Mouse (Mus musculus) forebrain, postnatal 0 days (tissue): ENCODE measurements at regions not wholly inside any gene's neighbourhood (a gene's known extent, or its start where the extent isn't known, plus 50 kb on each side); places are given as distances from the start of the nearest gene placed in this dataset.

ENCODE experiments used
- ATAC-seq: fragments of 200-750 bp; cut with Nextera tagmentation; 2 replicates; pipeline ENCODE4 v1.8.0; 2017; ENCODE audit warnings: mild to moderate bottlenecking, moderate library complexity
- DNase-seq: peaks from one replicate; pipeline ENCODE4 v3.0.0-alpha.2; 2015
- H3K27ac ChIP-seq: fragments of 300-500 bp; sonication (generic); 2 replicates; pipeline ENCODE4 v1.5.1; 2014; ENCODE audit warnings: low read depth, mild to moderate bottlenecking, antibody characterized with exemption, low read length, moderate library complexity, mixed read lengths
- H3K27me3 ChIP-seq: fragments of 300-500 bp; sonication (generic); 2 replicates; pipeline ENCODE4 v1.6.1; 2014; ENCODE audit warnings: mild to moderate bottlenecking, low read length, mixed read lengths; ENCODE audit not compliant: insufficient read depth
- H3K36me3 ChIP-seq: fragments of 300-500 bp; sonication (generic); 2 replicates; pipeline ENCODE4 v1.6.1; 2014; ENCODE audit warnings: mild to moderate bottlenecking, moderate library complexity; ENCODE audit not compliant: insufficient read depth
- H3K4me1 ChIP-seq: fragments of 300-500 bp; sonication (generic); 2 replicates; pipeline ENCODE4 v1.6.1; 2014; ENCODE audit warnings: antibody characterized with exemption; ENCODE audit not compliant: insufficient read depth
- H3K4me2 ChIP-seq: fragments of 300-500 bp; sonication (generic); 2 replicates; pipeline ENCODE4 v1.6.1; 2014; ENCODE audit warnings: low read depth, mild to moderate bottlenecking, moderate library complexity
- H3K4me3 ChIP-seq: fragments of 300-500 bp; sonication (generic); 2 replicates; pipeline ENCODE4 v1.5.1; 2014; ENCODE audit warnings: low read depth, low read length, mixed read lengths
- H3K9ac ChIP-seq: fragments of 300-500 bp; sonication (generic); 2 replicates; pipeline ENCODE4 v1.6.1; 2014; ENCODE audit warnings: mild to moderate bottlenecking
- H3K9me3 ChIP-seq: fragments of 300-500 bp; sonication (generic); 2 replicates; pipeline ENCODE4 v1.6.1; 2016; ENCODE audit warnings: low read length
- CTCF ChIP-seq: sonication (generic); IDR thresholded peaks from 2 replicates; pipeline ENCODE4 v1.5.1; 2016; ENCODE audit warnings: antibody characterized with exemption, control low read depth, low read depth
- WGBS: fragments of 180-500 bp; shearing (Covaris S2); extraction: QIAGEN DNeasy Blood & Tissue Kit; methylation state at CpG from one replicate; pipeline ENCODE4 v1.1.7; 2014; 5-methylcytosine and 5-hydroxymethylcytosine counted together

DNA sequence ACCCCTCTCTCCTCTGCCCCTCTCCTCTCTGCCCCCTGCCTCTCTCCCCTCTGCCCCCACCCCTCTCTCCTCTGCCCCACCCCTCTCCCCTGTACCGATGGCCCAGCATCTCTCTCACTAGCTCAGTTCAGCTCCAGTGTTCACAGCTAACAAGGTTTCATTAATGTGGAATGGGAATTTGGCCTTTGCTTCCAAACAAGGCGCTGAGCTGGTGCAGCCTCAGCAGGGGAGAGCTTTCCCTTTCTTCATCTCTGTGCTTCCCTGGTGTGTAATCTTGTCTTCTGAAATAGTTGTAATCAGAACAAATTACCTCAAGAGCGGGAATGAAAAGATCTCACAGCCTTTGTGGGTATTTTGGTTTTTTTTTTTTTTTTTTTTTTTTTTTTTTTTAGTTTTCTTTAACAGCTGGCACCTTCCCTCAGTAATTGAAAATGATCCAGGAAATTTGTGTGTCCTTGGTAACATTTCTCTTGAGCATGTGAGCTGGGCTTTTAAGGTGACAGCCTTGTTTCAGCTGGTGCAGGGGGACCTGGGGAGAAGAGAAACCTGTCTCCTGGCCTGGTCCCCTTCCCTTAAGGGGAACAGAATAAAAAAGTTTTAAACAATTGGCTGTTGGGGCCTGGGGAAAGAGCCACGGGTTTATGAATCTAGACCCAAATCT lies 90.5 kb downstream of the Aldh8a1 start:
- Histone ChIP-seq H3K4me1 (no peaks in the 10 kb centered on the region), H3K27ac (no peak overlapping the region), H3K9ac (no peak overlapping the region), H3K4me2 (no peak overlapping the region), H3K27me3 (no peaks in the 10 kb centered on the region), H3K36me3 (no peaks in the 10 kb centered on the region), H3K4me3 (no peak overlapping the region), H3K9me3 (no peaks in the 10 kb centered on the region)
- TF ChIP-seq CTCF = no peak
- no peak for ATAC-seq
- peak; percentile 7 for DNase-seq
- WGBS = 5% methylated on average over 4 of the region's 4 CpGs

DNA sequence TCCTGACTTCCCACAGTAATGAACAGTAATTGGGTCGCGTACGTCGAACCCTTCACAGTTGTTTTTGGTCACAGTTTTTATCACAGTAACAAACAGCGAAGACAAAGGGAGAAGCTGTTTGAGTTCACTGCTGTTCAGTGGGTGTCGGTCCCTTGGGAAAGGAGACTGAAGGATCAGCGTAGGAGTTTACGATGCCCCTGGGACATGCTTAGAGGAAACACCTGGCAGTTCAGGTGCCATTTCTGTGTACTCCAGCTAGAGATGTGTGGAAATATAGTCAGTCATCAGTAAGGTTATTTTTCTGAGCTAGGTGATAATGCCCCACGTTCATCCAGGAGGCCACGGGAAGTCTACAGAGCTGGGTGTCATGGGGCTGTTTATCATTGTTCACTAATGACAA lies 91.3 kb downstream of the Aldh8a1 start:
- no peaks in the 10 kb centered on the region for H3K9me3 ChIP-seq
- no peak for TF ChIP-seq CTCF
- no peak overlapping the region for H3K4me2 ChIP-seq
- 64% methylated on average over 10 of the region's 10 CpGs for WGBS
- no peak for DNase-seq
- no peak for ATAC-seq
- H3K4me3 ChIP-seq = no peak overlapping the region
- no peaks in the 10 kb centered on the region for H3K27me3 ChIP-seq
- H3K4me1 ChIP-seq = no peaks in the 10 kb centered on the region
- H3K9ac ChIP-seq = no peak overlapping the region
- H3K36me3 ChIP-seq = no peaks in the 10 kb centered on the region
- H3K27ac ChIP-seq = no peak overlapping the region

DNA sequence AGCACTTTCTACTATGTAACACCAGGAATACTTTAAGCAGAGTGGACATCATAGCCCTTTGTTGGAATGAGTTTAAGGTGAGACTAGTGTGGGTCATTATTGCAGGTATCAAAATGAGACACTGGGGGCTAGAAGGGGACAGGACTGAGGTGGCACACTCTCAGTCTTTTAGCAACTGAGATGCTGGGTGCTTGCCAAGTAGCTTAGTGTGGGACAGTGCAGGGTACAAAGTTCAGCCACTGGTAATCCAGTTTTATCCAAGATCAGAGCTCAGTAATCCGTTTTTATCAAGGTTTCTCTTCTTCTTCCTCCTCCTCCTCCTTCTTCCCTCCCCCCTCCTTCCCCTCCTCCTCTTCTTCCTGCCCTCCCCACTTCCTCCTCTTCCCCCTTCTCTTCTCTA lies 92.9 kb downstream of the Aldh8a1 start:
- Histone ChIP-seq H3K4me3 (no peak overlapping the region), H3K4me2 (no peak overlapping the region), H3K4me1 (no peaks in the 10 kb centered on the region), H3K9ac (no peak overlapping the region), H3K9me3 (no peaks in the 10 kb centered on the region), H3K36me3 (no peaks in the 10 kb centered on the region), H3K27ac (no peak overlapping the region), H3K27me3 (no peaks in the 10 kb centered on the region)
- no peak for TF ChIP-seq CTCF
- 18% methylated on average over 1 of the region's 1 CpGs for WGBS
- ATAC-seq (no peak), DNase-seq (no peak)

DNA sequence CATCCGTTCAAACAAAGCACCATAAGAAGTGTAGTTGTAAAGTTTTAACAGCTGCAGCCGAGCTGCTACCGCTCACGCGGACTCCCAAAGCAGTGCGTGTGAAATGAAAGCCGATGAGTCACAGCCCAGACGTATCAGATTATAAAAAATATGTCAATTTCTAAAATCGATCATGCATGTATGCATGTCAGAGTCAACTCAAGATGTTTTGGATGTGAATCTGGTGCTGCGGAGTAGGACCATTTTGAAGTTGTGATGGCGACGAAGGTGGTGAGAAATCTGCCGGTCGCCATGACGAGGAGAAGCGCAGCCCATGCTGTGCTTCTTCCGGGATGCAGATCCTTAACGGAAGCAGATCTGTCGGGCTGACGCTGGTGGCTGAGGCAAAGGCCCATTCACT lies 93.5 kb downstream of the Aldh8a1 start:
- Histone ChIP-seq H3K9ac (no peak overlapping the region), H3K27me3 (no peaks in the 10 kb centered on the region), H3K4me2 (peak overlapping the region; percentile 23; the same call in 1 of the 2 replicates), H3K9me3 (no peaks in the 10 kb centered on the region), H3K27ac (no peak overlapping the region), H3K4me3 (no peak overlapping the region), H3K4me1 (no peaks in the 10 kb centered on the region), H3K36me3 (no peaks in the 10 kb centered on the region)
- 63% methylated on average over 20 of the region's 20 CpGs for WGBS
- peak; percentile 44 for ATAC-seq
- no peak for TF ChIP-seq CTCF
- no peak for DNase-seq

GRCm38 (mm10) chr10:21474242-21474641 lies 97.2 kb downstream of the Aldh8a1 start:
- DNase-seq = peak; percentile 47
- no peak for TF ChIP-seq CTCF
- WGBS = 72% methylated on average over 7 of the region's 7 CpGs

DNA sequence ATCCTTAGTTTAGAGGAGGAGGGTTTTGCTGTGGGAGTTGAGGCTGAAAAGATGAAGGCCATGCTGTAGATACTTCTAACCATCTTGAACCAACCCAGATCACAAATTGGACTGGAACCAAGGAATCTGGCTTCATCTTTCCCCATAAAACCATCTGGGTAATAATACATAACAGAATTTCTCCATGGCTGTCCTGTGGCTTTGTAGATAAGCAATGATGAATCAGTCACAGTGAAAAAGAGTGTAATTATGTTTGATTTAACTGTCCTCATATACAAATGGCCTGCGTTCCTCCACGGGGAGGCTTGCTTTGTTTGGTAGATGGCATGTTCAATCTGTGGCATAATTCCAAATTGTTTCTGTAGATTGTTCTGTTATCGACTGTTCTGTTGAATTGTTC lies 100.9 kb downstream of the Aldh8a1 start:
- no peak for TF ChIP-seq CTCF
- Histone ChIP-seq H3K9me3 (no peaks in the 10 kb centered on the region), H3K27ac (no peak overlapping the region), H3K4me2 (no peak overlapping the region), H3K4me1 (no peaks in the 10 kb centered on the region), H3K9ac (no peak overlapping the region), H3K27me3 (no peaks in the 10 kb centered on the region), H3K36me3 (no peaks in the 10 kb centered on the region), H3K4me3 (no peak overlapping the region)
- DNase-seq (no peak), ATAC-seq (no peak)
- WGBS = 63% methylated on average over 3 of the region's 3 CpGs

More at GRCm38 (mm10) chr10:21474242-21474641, 97.2 kb downstream of the Aldh8a1 start:
- Histone ChIP-seq H3K27ac (no peak overlapping the region), H3K27me3 (no peaks in the 10 kb centered on the region), H3K9ac (no peak overlapping the region), H3K4me2 (no peak overlapping the region), H3K36me3 (no peaks in the 10 kb centered on the region), H3K4me3 (no peak overlapping the region), H3K4me1 (no peaks in the 10 kb centered on the region), H3K9me3 (no peaks in the 10 kb centered on the region)
- ATAC-seq = peak; percentile 79

- Histone ChIP-seq H3K36me3 (no peaks in the 10 kb centered on the region), H3K4me3 (no peak overlapping the region), H3K9ac (no peak overlapping the region), H3K4me1 (no peaks in the 10 kb centered on the region), H3K9me3 (no peaks in the 10 kb centered on the region), H3K27me3 (no peaks in the 10 kb centered on the region), H3K4me2 (no peak overlapping the region), H3K27ac (no peak overlapping the region)
- 88% methylated on average over 3 of the region's 3 CpGs for WGBS
- no peak for DNase-seq
- no peak for TF ChIP-seq CTCF
- no peak for ATAC-seq
Measured at GRCm38 (mm10) chr10:21479403-21479802, 102.3 kb downstream of the Aldh8a1 start.

DNA sequence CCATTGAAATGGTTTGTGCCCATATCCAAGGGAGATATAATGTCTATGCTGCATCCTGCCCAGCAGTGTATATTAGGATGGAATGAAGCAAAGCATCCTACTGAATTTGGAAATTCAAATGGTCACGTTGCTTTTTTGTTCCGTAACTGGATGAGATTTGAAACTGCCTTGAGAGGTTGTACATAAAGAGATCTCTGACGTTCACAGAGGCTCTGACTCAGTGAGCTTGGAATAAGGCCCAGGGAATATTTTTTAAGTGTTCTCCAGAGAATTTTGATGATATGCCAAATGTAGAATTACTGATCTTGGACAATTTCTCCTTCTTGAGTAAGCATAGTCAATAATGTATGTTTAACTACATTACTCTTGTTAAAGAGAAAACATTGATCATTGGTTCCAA lies 104.2 kb downstream of the Aldh8a1 start:
- H3K27me3 ChIP-seq = no peaks in the 10 kb centered on the region
- H3K9ac ChIP-seq = no peak overlapping the region
- no peaks in the 10 kb centered on the region for H3K36me3 ChIP-seq
- DNase-seq (no peak), ATAC-seq (no peak)
- H3K9me3 ChIP-seq = no peaks in the 10 kb centered on the region
- no peak for TF ChIP-seq CTCF
- 80% methylated on average over 3 of the region's 3 CpGs for WGBS
- no peak overlapping the region for H3K27ac ChIP-seq
- H3K4me2 ChIP-seq = no peak overlapping the region
- no peaks in the 10 kb centered on the region for H3K4me1 ChIP-seq
- H3K4me3 ChIP-seq = no peak overlapping the region
